Mouse (Mus musculus) c-Kit-positive CD71-negative TER-119-negative erythroid progenitor cells, embryonic 14.5 days (primary cell): ENCODE results near the gene Celf2.

Experiments
- DNase-seq: peaks from one replicate; pipeline ENCODE4 v3.0.0-alpha.2; 2013; ENCODE audit warnings: low read depth

Gene Celf2

DNA sequence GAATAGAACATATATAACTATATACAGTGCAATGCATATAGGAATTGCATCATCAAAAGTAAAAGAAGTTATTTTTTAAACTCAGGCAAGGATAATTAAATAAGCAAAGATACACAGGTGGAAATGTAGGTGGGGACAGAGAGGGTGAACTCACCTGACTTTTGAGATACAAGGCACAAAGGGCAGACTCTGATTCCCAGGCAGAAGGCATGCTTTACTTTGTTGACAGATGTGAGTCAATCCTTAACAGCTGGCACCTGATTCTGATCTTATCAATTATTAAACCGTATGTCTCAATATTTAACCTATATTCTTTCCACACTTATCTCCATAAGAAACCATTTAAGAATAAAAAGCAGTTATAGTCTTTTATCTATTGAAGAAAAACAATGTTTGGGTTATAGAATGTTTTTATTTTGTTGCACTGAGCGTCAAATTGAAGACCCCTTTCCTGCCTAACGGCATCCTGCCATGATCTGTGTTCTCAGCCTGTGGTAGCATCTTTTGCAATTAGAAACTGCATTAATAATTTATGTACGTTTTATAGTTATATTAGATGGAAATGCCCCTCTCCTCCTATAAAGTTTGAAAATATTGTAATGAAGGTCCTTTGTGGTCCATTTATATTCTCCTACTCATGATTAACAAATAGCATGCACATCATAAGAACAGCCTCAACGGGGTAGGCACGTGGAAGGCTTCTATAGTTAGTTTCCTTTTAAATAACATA lies 491.8 kb downstream of the Celf2 start:
- no peak for DNase-seq

DNA sequence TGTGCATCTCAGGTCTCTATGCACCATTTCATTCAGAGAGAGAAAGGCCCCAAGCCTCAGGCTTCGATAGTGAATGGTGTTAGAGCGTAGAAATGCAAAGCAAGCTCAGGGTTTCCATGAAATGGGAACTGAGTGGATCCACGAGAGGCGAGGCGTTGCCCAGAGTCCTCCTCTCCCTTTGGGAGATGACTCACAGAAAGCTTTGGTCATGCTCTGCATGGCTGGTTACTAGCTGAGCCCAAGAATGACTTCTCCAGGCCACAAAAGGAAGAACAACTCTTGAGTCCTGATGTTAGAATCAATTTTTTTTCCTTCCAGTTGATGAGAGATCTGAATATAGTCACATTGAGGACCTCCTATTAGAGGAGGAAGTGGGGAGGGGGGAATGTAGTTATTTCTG lies 496.2 kb downstream of the Celf2 start:
- no peak for DNase-seq

- DNase-seq: no peak
Measured at GRCm38 (mm10) chr2:7006816-7007215, 502.5 kb downstream of the Celf2 start.

- DNase-seq: no peak
Measured at GRCm38 (mm10) chr2:7001967-7002366, 507.4 kb downstream of the Celf2 start.

DNA sequence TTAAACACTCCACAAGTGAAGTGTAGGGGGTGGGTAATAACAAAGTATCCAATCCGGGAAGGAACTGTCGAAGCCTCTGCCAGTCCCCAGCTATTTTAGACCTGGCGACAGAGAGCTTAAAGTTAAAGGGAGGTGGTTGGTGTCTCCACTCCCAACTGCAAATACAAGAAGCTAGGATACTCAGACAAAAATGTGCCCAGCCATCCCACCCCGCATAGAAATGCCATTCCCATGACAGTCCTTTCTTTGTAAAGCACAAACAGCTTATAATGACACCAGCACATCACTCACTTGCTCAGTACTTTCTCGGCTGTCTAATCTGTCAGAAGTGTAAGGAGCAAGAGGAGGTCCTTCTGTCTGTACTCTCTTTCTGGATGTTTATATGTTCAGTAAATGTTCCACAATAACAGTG lies 518.3 kb downstream of the Celf2 start:
- no peak for DNase-seq

GRCm38 (mm10) chr2:6985706-6986105 lies 523.7 kb downstream of the Celf2 start:
- no peak for DNase-seq

DNA sequence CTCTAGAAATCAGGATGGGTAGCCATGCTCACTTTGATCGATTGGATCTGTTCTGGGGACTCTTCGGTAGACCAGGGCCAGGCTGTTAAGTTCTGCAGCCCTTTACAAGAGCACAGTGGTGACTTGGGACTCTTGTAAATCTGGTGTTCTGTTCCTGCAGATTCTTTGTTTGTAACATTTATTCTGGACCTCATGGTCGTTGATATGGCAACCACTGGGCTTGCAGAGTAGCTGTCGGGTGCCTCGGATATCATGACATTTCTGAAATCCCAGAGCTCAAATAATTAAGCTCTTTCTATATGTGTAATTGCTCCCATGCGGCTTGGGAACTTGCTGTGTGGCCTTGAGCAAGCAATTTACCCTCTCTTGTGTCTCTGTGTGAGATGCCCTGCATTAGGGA lies 525.5 kb downstream of the Celf2 start:
- no peak for DNase-seq

DNA sequence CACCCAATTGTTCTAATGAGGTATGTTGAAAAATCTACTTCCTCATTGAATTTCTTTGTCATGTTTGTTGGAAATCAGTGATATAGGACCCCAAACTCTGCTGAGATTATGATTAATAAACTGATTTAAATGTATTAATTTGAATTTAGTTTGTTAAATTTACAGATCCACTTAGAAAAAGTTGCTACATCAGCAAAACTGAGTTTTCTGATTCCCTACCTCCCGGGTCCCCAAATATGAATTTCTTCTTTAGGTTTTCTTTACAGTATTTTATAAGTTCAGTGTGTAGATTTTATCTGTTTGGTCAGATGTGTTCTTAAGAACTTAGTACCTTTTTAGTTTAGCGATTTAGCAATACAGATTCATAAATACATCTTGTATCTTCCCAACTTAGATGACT lies 533.1 kb downstream of the Celf2 start:
- no peak for DNase-seq

GRCm38 (mm10) chr2:6969228-6969627 lies 540.1 kb downstream of the Celf2 start:
- no peak for DNase-seq

DNA sequence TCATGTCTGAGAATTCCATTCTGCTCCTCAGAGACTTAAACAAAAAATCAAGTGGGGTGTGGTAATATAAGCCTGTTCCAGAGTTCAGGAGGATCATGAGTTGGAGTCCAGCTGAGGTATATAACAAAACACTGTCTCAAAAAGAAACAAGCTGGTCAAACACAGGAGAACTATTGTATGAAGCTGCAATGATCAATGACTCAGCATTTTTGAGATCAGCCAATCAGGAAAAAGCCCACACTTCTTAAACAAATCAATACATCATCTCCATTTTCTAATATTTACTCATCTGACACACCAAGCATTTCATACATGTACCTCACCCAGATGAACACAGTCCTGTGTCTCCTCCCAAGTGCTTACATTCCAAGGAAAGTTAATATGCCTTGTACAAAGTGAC lies 544.1 kb downstream of the Celf2 start:
- DNase-seq: no peak

DNA sequence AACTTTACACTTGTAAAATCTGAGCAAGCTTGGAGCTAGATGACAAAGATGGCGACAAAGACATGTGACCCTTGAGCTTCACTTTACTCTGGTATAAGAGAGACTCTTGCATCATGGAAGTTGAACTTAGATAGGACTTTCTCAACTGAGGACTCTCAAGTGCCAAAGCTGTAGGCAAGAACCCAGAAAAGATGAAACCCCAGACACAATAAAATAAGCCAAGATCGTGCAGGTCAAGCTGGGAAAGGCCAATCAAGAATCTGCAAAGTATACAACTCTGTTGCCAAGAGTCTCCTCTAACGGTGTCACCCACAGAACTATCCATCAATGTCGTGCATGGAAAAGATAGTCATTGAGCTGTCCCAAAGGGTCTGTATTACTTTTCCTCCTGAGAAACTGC lies 558.7 kb downstream of the Celf2 start:
- DNase-seq: no peak

GRCm38 (mm10) chr2:6945638-6946415 lies 563.5 kb downstream of the Celf2 start:
- no peak for DNase-seq

GRCm38 (mm10) chr2:6943651-6944050 lies 565.7 kb downstream of the Celf2 start:
- DNase-seq: no peak

- DNase-seq: no peak
Measured at GRCm38 (mm10) chr2:6942635-6943390, 566.5 kb downstream of the Celf2 start.

- no peak for DNase-seq
Measured at GRCm38 (mm10) chr2:6939143-6939542, 570.2 kb downstream of the Celf2 start.

- DNase-seq: no peak
Measured at GRCm38 (mm10) chr2:6933130-6933529, 576.2 kb downstream of the Celf2 start.

GRCm38 (mm10) chr2:6927693-6928360 lies 581.5 kb downstream of the Celf2 start:
- DNase-seq: no peak

GRCm38 (mm10) chr2:6925505-6925904 lies 583.9 kb downstream of the Celf2 start:
- no peak for DNase-seq

- DNase-seq: no peak
Measured at GRCm38 (mm10) chr2:6923738-6924474, 585.5 kb downstream of the Celf2 start.

- no peak for DNase-seq
Measured at GRCm38 (mm10) chr2:6915386-6915785, 594.0 kb downstream of the Celf2 start.

GRCm38 (mm10) chr2:6913315-6913714 lies 596.0 kb downstream of the Celf2 start:
- no peak for DNase-seq

GRCm38 (mm10) chr2:6911932-6912331 lies 597.4 kb downstream of the Celf2 start:
- DNase-seq: no peak
